Mouse (Mus musculus): ENCODE results near the gene App.

App gene

DNA sequence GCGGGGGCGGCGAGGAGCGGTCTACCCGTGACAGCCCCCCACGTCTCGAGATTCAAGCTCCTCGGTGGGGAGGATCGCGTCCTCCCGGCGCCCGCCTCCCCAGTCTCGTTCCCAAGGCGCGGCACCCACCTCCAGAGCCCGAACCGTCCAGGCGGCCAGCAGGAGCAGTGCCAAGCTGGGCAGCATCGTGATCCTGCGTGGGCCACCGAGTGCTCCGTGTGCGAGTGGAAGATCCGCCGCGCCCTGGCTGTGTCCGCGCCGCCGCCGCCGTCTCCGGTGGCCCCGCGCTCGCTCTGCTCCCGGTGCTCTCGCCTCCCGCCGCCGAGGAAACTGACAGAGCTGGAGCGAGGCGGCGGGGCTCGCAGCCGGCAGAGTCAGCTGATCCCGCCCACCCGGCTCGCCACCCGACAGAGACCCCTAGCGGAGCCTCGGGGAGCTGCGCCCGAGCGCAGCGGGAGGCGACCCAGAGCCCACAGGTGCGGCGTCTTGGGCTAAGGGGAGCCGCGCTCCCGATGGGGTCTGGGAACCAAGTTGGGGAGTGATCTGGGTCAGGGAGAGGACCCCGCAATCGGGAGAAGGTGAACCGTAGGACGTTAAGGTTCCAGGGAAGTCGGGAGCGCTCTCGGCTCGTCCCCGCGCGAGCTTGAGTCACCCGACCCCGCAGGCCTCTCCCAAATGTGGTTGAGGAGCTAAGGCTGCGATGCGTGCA is at the start of gene App:
Gene App (minus strand): TSS at position 394 of the 709 bp plus-strand sequence.
- peak; percentile 76 to 79 for DNase-seq

DNA sequence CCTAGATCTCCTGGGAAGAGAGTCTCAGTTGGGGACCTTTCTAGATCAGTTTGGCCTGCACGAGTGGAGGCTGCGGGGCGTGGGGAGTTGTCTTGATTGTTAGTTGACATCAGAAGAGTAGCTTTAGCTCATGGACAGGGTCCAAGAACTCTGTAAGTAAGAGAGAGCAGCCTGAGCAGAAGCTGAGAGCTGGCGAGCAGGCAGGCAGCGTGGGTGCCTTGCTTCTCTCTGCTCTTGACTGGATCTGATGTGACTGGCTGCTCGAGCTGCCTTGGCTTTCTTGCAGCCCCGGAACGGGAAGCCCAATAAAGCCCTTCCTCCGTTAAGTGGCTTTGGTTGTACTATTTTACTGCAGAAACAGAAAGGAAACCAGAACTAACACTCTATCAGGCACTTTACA is 42.3 kb upstream of the App start:
- no peak for DNase-seq

DNA sequence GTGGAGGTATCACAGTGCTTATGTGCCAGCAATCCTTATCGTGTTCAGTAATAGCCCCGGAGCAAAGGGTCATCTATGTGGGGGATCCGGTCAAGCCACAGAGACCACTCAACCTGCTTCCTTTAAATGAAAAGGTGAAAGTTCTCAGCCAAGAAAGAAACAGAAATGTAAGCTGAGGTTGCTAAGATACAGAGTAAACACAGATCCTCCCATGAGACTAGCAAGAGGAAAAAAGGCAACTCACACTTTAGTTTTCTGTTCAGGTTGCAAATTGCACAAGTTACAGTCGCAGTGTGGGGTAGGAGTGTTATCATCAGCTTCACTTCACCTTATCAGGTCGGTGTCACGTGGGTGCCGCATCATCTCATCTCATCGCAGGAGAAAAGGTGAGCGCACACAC is 41.6 kb upstream of the App start:
- no peak for DNase-seq

DNA sequence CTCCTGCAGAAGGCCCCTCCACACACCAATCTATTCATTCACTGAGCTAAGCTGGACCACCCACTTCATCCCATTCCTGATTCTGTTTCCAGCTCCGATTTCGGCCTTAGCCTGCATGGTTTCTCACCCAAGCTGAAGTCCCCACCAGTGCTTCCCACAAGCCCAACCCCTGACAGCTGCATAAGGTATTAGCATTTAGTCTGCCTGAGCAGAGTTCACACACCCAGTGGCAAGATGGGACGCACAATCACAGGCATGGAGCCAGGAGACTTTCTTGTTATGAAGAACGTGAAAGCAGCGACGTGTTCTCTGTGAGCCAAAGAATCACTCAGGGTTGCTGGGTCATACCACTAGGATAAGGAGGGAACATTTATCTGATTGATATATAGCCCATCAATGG is 22.1 kb upstream of the App start:
- no peak for DNase-seq

DNA sequence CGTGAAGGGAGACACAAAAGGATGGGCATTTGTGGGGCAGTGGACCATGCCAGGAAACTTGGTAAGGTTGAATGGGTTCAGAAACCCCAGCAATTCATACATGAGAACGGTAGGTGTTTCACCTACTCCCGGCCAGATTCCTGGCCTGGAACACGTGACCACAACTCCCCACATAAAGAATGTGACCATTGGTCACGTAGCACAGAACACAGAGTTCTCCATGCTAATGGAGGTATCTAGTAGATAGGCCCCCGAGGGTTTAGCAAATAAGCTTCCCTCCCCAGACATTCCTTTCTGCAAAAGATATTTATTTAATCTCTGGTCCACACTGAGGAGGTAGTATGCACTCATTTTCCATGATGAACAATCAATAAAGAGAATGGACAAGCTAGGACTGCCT is 21.6 kb upstream of the App start:
- DNase-seq = no peak

DNA sequence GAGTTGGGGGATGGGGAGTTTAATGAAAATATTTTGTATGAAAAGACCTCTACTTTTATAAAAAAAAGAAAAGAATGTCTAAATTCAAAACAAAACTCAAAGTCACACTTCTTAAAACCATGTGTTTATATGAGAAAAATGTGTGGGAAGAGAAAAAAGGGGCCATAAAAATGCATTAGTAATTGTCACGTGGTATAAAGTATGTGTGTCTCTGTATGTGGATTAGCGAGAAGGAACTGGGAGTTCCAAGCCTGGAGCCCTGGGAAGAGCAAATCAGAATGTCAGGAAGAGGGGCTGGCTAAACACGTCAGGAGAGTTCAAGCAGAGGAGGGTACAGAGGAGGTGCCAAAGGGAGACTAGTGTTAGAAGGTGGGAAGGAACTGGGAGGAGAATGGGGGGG is 7.9 kb upstream of the App start:
- no peak for DNase-seq

DNA sequence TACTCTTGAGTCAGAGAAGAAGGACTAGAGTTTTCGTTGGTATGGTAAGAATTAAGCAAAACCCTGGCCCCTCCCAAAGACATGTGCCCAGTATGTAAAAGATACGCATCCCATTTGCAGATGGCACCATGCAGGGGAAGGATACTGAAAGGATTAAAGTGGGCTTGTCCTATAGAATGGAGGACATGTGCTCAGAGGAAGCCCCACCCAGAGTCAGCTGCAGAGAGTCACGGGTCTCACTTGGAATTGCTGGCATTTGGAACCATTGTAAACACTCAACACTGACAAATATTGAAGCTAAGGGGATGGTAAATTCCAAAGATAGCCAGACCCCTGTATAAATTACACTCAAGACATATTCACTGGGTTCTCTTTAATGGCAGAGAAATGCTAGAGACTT is 7.1 kb upstream of the App start:
- DNase-seq = no peak

DNA sequence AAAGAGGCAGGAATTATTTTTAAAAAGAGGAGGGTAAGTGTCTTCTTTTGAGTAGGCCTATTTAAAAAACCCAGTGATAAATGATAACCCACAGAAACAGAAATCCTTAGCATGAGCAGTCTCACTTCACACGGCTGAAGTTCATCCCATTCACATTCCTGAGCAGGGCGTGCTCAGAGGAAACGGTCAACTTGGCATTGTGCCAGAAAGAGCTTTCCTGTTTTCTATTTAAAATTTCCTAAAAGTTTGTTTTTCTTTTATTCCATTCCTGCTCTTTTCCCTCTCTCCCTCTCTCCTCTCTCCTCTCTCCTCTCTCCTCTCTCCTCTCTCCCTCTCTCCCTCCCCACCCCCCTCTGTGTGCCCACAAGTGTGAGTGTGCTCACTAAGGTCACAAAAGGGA is 3.1 kb upstream of the App start:
- DNase-seq = no peak

DNA sequence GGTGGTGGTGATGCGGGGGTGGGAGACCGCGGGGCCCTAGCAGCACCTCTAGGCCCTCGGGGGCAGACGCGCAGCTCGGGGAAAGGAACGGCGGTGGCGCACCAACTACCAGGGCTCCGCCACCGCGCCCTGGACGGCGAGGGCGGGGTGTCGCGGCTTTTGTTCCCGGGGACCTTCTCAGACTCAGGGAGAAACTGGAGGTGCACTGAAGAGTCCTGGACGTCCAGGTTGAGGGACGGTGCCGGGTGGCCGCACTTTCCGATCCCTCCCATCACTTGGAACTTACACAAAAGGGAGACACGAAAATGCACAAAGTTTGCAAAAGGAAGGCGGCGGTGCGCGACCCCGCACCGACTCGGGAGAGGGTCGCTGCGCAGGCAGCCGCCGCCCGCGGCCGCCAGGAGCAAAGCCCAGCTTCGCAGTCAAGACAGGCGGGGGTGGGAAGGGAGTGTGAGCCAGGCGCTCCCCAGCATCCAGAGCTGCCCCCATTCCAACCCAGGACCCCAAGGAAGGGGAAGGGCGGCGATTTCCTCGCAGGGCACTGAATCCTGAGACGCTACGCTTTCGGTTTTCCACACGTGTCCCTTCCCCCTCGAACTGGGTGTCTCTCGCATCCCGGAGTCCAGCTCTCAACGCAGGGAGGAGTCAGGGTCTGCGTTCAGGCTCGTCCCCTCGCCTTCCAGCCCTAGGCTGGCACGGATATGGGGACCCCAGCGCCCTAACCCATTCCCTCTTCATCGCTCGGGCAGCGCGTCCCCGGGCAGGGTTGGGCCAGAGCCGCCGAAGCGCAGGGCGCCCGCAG is 794 bp downstream of the App start:
- peak; percentile 9 to 20 for DNase-seq

DNA sequence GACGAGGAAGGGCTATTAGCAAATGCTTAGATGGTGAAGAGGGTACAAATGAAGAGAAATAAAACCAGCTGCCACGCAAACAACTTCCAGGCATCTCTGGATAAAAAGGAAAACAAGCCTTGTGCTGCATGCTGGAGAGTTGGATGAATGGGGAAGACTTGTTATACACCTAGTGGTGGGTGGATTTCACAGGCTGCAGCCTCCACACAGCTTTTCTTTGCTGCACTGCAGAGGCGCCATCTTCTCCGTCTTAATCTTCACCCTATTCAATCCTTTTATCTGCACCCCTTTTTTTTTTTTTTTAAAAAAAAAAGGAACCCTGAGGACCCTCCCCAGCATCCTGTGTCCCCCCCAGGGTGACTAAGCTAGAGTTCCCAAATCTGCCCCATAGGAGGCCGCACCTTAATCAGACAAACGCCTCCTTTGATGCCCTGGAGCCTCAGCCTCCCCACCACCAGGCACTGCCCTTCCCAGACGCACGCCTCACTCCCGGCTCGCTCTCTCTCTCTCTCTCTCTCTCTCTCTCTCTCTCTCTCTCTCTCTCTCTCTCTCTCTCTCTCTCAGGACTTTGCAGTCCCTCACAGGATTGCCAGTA is 1.5 kb downstream of the App start:
- DNase-seq = no peak

DNA sequence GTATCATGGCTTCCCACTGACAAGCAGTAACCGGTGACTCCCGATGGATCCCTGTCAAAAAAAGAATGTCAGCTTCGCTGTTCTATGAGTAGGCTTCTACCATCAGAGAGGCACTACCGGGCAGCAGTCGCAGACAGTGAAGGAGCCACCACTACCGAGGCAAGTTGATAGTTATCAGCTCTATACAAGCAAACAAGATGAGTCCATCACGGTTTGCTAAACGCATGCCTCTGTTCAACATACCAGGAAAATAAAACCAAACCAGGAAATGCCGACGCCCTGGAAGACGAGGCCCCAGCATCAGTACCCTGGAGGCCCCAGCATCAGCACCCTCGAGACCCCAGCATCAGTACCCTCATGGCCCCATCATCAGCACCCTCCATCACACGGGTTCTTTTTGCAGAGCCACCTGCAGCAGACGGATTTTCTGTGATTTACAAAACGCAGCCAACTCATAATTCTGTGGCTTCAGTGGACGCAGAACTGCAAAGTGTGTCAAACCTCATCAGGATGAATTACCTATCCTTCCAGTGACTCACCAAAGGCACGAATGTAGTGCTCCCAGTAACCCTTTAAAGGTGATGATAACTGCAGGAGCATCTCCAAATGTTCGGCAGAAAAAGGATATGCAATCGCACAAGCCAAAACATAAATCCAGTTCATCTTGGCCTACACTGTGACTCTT is 2.6 kb downstream of the App start:
- DNase-seq = no peak

DNA sequence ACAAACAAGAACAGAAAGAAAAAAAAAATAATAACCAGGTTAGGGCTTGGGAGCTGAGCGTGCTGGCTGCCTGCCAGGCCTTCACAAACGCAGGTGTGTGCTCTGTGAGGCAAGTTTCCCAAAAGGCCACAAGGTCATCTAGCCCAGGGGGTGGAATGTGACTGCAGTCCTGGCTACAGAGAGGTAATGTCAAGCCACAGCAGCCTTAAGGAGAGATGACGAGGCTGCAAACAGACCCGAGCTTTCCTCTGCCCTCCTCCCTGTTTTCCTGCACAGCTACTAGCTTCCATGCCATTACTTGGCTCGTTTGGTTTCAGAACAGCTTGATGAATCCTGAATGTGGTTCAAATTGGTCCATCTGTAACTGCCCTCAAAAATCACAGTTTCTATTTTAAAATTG is 4.7 kb downstream of the App start:
- DNase-seq = no peak

DNA sequence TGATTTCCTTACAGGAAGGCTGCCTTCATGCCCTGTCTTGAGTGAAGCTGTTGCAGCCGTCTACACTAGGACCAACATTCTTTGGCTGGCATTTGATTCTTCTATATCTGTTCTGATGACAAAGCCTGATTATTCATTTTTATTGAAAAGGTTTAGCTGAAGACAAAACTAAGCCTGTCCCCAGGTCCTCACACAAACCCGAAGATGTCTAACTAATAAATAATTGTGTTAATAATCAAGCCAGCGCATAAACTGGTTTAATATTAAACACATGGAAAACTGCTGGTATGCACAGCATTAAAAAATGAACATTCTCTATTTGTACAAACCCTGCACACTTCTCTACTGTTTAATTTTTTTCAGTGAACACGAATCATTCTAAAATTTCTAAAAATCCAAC is 7.4 kb downstream of the App start:
- no peak for DNase-seq

DNA sequence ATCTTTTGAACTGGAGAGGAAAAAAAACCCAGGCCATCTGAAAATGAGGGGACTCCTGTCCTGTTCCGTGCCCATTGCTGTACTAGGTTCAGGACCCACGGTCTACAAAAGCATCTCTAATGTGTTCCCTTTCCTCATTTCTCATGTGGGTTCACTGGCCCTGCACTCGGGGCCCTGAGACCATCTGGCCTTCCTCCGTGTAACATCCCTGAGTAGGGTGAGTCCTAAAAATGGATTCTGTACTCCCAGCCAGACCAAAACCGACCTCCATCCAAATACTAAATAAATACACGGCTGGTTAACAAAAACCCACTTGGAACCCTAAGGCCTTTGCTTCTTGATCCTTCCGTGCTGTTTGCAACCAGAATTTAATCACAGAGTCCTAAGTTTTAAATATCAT is 7.9 kb downstream of the App start:
- DNase-seq = no peak

DNA sequence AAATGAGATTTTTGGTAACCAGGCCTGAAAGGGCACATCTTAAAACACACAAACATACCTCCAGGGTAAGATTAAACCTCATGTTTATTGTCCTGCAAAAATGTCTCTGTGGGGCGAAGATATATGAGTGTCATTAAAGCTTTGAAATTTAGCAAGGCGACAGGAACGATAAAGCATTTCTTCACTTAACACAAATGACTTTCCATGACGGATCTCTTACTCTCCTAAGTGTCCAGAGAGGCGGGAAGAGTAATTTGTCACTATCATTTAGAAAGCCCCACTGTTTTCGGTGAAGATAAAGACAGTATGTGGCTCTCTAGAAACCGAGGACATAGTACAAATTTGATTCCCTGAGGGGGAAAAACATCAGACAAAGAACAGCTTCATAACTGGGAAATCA is 8.4 kb downstream of the App start:
- DNase-seq = no peak

DNA sequence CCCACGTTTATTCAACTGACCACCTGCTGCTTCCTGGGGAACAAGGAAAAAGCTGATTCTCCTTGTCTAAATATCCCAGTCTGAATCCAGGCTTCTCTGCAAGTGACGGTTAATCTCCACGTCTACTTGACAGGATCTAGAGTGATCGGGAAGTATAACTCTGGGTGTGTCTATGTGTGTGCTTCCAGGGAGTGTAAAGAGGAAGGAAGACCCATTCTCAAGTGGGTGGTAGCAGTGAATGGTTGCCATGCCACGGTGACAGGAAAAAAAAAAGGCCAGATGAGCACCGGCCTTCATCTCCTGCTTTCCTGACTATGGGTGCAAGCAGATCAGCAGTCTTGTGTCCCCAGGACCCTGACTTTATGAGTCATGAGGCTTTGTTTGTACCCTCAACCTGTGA is 10.8 kb downstream of the App start:
- DNase-seq = no peak

DNA sequence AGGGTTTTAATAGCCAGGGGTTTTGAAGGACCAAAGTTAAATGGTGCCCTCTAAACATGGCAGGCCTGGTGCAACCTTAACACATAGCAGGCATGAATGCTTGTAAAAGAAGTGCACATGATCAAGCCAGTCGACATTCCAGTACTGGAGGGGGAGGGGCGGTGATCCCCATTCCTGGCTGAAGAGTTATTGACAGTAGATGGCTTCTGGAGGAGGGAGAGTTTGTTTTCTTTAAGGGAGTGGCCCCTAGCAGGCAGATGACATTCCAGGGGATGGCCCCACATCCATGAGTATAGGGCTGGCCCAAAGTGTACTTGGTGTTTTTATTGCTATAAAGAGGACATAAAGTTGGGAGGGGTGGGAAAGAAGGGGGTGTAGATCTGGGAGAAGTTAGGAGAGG is 13.4 kb downstream of the App start:
- no peak for DNase-seq

DNA sequence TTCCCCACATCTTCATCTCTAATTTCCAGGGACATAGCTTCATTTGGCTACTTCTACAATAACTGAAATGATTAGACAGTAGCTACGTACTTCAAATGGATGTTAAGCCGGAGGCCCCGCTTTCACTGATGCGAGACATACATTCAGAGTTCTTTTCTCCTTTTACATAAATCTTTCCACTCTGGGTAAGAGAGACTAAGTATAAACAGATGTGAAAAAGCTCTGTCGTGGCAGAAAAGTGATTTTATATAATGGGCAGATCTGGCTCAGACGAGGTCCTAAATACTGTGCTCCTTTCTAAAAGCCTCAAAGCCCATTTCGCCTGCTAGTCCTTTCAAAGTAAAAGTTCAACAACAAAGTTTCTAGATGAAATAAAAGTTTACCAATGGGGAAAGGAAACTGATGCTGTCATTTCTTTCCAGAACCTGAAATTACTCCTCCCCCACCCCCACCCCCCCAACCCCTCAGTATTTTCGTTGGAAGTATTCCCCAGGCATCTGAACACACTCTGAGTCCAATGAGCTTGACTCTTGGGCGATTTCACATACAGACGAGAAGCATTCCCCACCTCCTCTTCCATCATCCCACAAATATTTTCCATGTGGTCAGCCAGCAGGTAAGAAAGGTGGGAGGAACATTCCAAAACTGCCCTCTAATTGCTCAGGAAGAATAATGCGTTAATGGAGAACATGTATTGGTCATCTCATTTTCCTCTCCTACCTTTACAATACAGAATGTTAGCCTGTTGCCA is 15.6 kb downstream of the App start:
- no peak for DNase-seq

DNA sequence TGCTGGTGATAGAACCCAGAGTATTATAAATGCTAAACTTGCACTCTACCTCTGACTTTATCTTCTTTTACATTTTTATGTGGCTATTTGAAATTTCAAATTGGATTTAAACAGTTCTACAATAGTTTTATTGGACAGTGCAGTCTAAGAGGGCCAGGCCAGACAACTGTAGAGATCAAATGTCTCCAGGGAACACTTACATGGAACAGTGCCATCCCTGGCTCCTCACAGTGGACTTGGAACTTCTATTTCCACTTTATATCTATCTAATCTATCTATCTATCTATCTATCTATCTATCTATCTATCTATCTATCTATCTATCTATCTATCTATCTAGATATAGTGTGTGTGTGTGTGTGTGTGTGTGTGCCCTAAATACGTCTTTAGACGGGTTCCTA is 16.4 kb downstream of the App start:
- DNase-seq = no peak

DNA sequence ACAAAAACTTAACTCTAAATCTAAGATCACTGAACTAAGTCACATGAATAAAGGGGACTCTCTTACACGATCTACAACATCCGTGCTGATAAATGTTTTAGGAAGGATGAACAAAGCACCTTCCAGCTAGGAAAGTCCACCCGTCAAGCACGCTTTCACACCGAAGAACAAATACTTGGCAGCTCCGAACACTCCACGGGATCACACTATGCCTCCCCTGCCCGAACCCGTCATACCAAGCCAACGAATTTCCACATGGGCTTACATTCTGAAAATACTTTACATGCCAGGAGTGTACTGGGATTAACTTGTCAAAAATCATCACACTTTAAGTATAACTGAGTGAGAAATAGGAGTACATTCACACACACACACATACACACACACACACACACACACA is 17.7 kb downstream of the App start:
- DNase-seq = no peak

DNA sequence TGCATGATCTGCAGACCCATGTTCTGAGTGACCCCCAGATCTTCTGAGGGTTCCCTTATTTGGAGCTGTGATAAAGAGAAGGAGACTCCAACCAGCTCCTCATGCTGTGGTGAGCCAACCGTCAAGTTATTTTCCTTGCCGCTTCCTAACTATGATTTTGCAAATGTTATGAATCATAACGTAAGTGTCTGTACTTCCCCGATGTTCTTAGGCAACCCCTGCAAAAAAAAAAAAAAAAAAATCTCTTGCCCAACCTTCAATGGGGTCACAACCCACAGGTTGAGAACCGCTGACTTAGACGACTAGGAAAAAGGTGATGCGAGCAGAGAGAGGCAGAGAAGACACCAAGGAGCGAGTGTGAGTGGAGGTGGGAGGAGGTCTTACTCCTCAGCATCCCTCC is 21.1 kb downstream of the App start:
- DNase-seq = no peak

DNA sequence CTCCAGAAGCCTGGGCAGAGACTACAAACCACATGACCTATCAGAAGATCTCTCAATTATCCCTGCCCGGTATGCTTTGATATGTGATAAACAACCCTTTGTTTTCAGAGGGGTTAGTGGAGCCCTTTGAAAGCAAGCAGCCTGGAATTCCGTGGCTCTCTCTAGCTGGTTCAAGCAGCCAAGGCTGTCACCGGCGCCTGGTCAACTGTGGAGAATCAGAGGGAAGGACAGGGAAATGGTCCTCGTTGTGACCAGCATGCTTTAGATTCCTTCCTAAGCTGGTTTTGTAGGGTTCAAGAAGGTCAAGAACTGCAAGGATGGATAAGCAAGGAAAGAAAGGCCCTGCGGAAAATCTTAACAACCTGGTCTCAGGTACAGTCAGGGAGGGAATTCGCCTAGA is 21.9 kb downstream of the App start:
- no peak for DNase-seq

DNA sequence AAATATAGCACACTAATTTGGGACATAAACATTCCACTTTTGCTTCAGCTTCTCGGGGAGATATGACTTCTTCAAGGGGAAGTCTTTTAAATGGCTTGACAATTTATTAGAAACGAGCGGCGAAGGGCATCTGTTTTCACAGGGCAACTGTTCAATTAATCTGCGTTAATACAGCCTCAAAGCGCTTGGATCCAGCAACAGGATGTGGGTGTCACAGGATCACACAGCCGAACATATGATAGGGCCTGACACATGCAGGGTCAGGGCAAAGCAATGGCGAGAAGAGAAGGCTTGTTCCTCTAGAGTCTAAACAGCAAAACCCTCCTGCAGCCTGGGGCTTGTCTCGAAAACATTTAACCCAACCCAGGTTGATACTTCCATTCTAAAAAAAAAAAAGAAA is 22.7 kb downstream of the App start:
- DNase-seq = no peak

Data from thymus, postnatal 36 days (tissue).